Mouse (Mus musculus): Measurements from ENCODE around the gene Ralgapa2.

Ralgapa2 gene

GRCm38 (mm10) chr2:146302094-146302699, 209.9 kb downstream of the Ralgapa2 start:
- in situ Hi-C loops (cut with MseI, MboI): no loop called here

- in situ Hi-C loops (cut with MseI, MboI): no loop called here
Measured at GRCm38 (mm10) chr2:146300500-146301020, 211.6 kb downstream of the Ralgapa2 start.

GRCm38 (mm10) chr2:146299841-146300460, 212.2 kb downstream of the Ralgapa2 start:
- in situ Hi-C loops (cut with MseI, MboI): no loop called here

GRCm38 (mm10) chr2:146293538-146293937, 218.6 kb downstream of the Ralgapa2 start:
- in situ Hi-C loops (cut with MseI, MboI): no loop called here

- in situ Hi-C loops (cut with MseI, MboI): no loop called here
Measured at GRCm38 (mm10) chr2:146290871-146291637, 221.1 kb downstream of the Ralgapa2 start.

GRCm38 (mm10) chr2:146290366-146290765, 221.8 kb downstream of the Ralgapa2 start:
- in situ Hi-C loops (cut with MseI, MboI): no loop called here

- in situ Hi-C loops (cut with MseI, MboI): no loop called here
Measured at GRCm38 (mm10) chr2:146289394-146289793, 222.8 kb downstream of the Ralgapa2 start.

GRCm38 (mm10) chr2:146288326-146288725, 223.8 kb downstream of the Ralgapa2 start:
- in situ Hi-C loops (cut with MseI, MboI): no loop called here

- in situ Hi-C loops (cut with MseI, MboI): no loop called here
Measured at GRCm38 (mm10) chr2:146287531-146287930, 224.6 kb downstream of the Ralgapa2 start.

- in situ Hi-C loops (cut with MseI, MboI): no loop called here
Measured at GRCm38 (mm10) chr2:146281346-146281745, 230.8 kb downstream of the Ralgapa2 start.

GRCm38 (mm10) chr2:146280921-146281274, 231.2 kb downstream of the Ralgapa2 start:
- in situ Hi-C loops (cut with MseI, MboI): no loop called here

- in situ Hi-C loops (cut with MseI, MboI): no loop called here
Measured at GRCm38 (mm10) chr2:146280221-146280920, 231.8 kb downstream of the Ralgapa2 start.

- in situ Hi-C loops (cut with MseI, MboI): no loop called here
Measured at GRCm38 (mm10) chr2:146279430-146280220, 232.5 kb downstream of the Ralgapa2 start.

GRCm38 (mm10) chr2:146278381-146278780, 233.8 kb downstream of the Ralgapa2 start:
- in situ Hi-C loops (cut with MseI, MboI): no loop called here

- in situ Hi-C loops (cut with MseI, MboI): no loop called here
Measured at GRCm38 (mm10) chr2:146266539-146266938, 245.6 kb downstream of the Ralgapa2 start.

- in situ Hi-C loops (cut with MseI, MboI): no loop called here
Measured at GRCm38 (mm10) chr2:146265045-146265444, 247.1 kb downstream of the Ralgapa2 start.

GRCm38 (mm10) chr2:146262966-146263365, 249.2 kb downstream of the Ralgapa2 start:
- in situ Hi-C loops (cut with MseI, MboI): no loop called here

GRCm38 (mm10) chr2:146262215-146262614, 249.9 kb downstream of the Ralgapa2 start:
- in situ Hi-C loops (cut with MseI, MboI): no loop called here

GRCm38 (mm10) chr2:146261146-146261545, 251.0 kb downstream of the Ralgapa2 start:
- in situ Hi-C loops (cut with MseI, MboI): no loop called here

- in situ Hi-C loops (cut with MseI, MboI): no loop called here
Measured at GRCm38 (mm10) chr2:146259787-146260560, 252.2 kb downstream of the Ralgapa2 start.

All from mouse trophoblast stem cell (cell line).